Mouse (Mus musculus): ENCODE results near the gene Fstl3. TPM values are rescaled to one million over a fixed set of nuclear protein-coding genes. Genes with fewer than 3 reads are reported as not detected.

Gene Fstl3
- polyA plus RNA-seq, 1 experiment from 2014 or later: 21.7 TPM

DNA sequence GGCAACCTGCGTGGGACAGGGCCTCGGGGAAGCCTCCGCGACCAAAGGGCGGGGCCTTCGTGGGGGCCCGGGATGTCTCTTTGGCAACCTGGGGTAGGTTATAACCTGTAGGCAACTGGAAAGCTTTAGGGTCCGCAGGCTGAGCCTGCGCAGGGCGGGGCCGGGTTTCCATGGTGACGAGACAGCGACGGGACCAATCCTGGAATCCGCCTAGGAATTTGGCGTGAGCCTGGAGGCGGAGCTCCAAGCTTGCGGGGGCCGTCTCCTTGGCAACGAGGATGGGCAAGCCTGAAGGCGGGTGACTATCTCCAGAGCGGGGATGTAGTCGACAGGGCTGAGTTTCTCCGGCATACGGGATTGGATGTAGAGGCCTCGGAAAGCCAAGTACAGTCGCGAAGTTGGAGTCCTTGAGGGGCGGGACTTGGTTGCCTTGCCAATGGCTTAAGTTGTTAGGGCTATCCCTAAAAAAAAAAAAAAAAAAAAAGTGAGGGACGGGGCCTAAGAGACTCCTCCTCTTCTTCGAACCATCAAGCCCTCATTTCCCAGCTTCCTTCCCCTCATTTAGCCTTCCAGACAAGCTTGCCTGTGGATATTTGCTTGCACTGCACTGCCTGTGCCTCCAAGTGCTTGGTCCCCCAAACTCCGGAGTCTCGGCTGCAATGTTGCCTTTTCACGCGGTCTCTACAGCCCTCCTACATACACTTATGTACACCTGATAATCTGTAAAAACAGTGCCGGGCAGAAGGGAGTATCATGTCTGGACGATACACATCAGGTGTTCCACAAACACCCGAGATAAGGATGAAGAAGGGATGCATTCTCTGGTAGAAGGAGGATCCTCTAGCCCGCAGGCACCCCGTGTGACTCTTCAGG is 9.5 kb upstream of the Fstl3 start:
- H3K27me3 ChIP-seq (ENCODE audit: control insufficient read depth, insufficient read depth, low read depth, low read length): no peaks in the 10 kb centered on the region
- peak overlapping the region; percentile 94 for H3K27ac ChIP-seq (ENCODE audit: low read length)
- peaks cover 3% of the 10 kb centered on the region; the same call in 1 of the 2 replicates for H3K9me3 ChIP-seq (ENCODE audit: control insufficient read depth, low read length)
- 8% methylated on average over 40 of the region's 40 CpGs for WGBS
- H3K4me2 ChIP-seq (ENCODE audit: low read depth, low read length): peak overlapping the region; percentile 88
- H3K4me3 ChIP-seq (ENCODE audit: low read length): peak overlapping the region; percentile 90
- ATAC-seq (ENCODE audit: low read depth): peak; percentile 80
- H3K9ac ChIP-seq (ENCODE audit: low read length): peak overlapping the region; percentile 59
- H3K4me1 ChIP-seq (replicated peaks; ENCODE audit: control insufficient read depth, insufficient read depth, low read length): peaks cover 16% of the 10 kb centered on the region
- no peaks in the 10 kb centered on the region for H3K36me3 ChIP-seq (ENCODE audit: control insufficient read depth, insufficient read depth, low read length)

- no peak overlapping the region for H3K4me2 ChIP-seq (ENCODE audit: low read depth, low read length)
Observed at GRCm38 (mm10) chr10:79768400-79768799, 8.7 kb upstream of the Fstl3 start.

DNA sequence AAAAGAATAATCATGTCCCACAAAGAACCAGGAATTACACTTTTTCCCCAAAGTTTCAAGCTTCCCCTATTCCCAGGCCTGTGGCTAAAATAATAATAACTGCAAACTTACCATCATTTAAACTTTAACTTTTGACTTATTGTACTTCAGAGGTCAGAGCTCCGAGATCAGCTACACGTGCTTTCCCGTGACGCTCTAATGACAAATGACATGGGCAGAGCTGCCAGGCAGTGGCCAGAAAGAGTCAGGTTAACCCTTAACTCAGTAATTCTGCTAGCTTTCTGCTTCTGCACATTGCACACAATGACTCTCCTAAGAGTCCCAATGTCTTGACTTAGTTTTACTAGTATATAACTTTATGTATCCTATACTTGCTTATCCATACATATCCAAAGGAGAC is 7.7 kb upstream of the Fstl3 start:
- H3K4me2 ChIP-seq (ENCODE audit: low read depth, low read length): no peak overlapping the region
- H3K27ac ChIP-seq (ENCODE audit: low read length): no peak overlapping the region
- ATAC-seq (ENCODE audit: low read depth): no peak
- no peaks in the 10 kb centered on the region for H3K36me3 ChIP-seq (ENCODE audit: control insufficient read depth, insufficient read depth, low read length)
- 22% methylated on average over 4 of the region's 4 CpGs for WGBS
- H3K27me3 ChIP-seq (ENCODE audit: control insufficient read depth, insufficient read depth, low read depth, low read length): no peaks in the 10 kb centered on the region
- no peak overlapping the region for H3K9ac ChIP-seq (ENCODE audit: low read length)
- H3K4me1 ChIP-seq (replicated peaks; ENCODE audit: control insufficient read depth, insufficient read depth, low read length): peaks cover 16% of the 10 kb centered on the region
- peaks cover 3% of the 10 kb centered on the region; the same call in 1 of the 2 replicates for H3K9me3 ChIP-seq (ENCODE audit: control insufficient read depth, low read length)
- no peak overlapping the region for H3K4me3 ChIP-seq (ENCODE audit: low read length)

More at GRCm38 (mm10) chr10:79768400-79768799, 8.7 kb upstream of the Fstl3 start:
- Histone ChIP-seq H3K27me3 (ENCODE audit: control insufficient read depth, insufficient read depth, low read depth, low read length) (no peaks in the 10 kb centered on the region), H3K4me3 (ENCODE audit: low read length) (no peak overlapping the region), H3K9me3 (ENCODE audit: control insufficient read depth, low read length) (peaks cover 3% of the 10 kb centered on the region; the same call in 1 of the 2 replicates), H3K9ac (ENCODE audit: low read length) (no peak overlapping the region), H3K4me1 (replicated peaks; ENCODE audit: control insufficient read depth, insufficient read depth, low read length) (peaks cover 16% of the 10 kb centered on the region), H3K27ac (ENCODE audit: low read length) (no peak overlapping the region), H3K36me3 (ENCODE audit: control insufficient read depth, insufficient read depth, low read length) (no peaks in the 10 kb centered on the region)
- no peak for ATAC-seq (ENCODE audit: low read depth)
- WGBS: 3% methylated on average over 5 of the region's 5 CpGs

DNA sequence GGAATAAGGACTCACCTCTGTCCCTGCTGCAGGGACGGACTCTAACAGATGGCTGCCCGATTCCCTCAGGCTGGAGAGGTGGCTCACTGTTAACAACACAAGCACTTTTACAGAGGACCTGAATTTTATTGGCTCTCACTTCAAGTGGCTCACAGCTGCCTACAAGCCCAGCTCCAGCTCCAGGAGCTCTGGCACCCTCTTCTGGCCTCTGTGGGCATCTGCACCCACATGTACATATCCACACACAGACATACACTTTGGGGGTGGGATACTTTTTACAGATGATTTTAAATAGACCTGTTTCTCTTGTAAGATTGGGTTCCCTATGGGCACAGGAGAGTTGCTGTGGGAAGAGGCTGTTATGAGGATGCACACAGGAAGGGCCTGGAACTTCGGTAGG is 4.8 kb upstream of the Fstl3 start:
- Histone ChIP-seq H3K9me3 (ENCODE audit: control insufficient read depth, low read length) (peaks cover 6% of the 10 kb centered on the region), H3K27me3 (ENCODE audit: control insufficient read depth, insufficient read depth, low read depth, low read length) (no peaks in the 10 kb centered on the region), H3K4me2 (ENCODE audit: low read depth, low read length) (no peak overlapping the region), H3K36me3 (ENCODE audit: control insufficient read depth, insufficient read depth, low read length) (no peaks in the 10 kb centered on the region; the same call in 1 of the 2 replicates), H3K9ac (ENCODE audit: low read length) (no peak overlapping the region), H3K4me1 (replicated peaks; ENCODE audit: control insufficient read depth, insufficient read depth, low read length) (peaks cover 7% of the 10 kb centered on the region), H3K4me3 (ENCODE audit: low read length) (no peak overlapping the region), H3K27ac (ENCODE audit: low read length) (no peak overlapping the region)
- 94% methylated on average over 3 of the region's 3 CpGs for WGBS
- ATAC-seq (ENCODE audit: low read depth): no peak

DNA sequence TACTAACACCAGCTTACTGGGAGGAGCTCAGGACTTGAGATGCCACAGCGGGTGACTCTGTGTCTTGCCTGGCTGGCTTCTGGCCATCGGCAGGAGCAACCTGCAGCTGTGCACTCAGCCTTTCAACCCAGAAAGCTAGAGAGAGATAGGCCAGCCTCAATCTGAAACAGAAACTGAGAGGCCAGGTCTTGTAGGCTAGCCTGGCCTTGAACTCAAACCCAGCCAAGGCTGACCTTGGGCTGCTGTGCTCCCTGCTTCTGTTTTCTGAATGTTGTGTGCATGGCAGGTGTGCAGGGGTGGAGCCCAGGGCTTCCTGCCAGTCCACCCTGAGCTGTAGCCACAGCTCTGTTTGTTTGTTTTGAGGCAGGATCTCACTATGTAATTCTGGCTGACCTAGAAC is 3.9 kb upstream of the Fstl3 start:
- H3K36me3 ChIP-seq (ENCODE audit: control insufficient read depth, insufficient read depth, low read length): no peaks in the 10 kb centered on the region; the same call in 1 of the 2 replicates

GRCm38 (mm10) chr10:79774486-79775279 is 2.4 kb upstream of the Fstl3 start:
- 62% methylated on average over 5 of the region's 5 CpGs for whole genome bisulfite sequencing
- Histone ChIP-seq H3K27me3 (ENCODE audit: control insufficient read depth, insufficient read depth, low read depth, low read length) (no peaks in the 10 kb centered on the region), H3K9me3 (ENCODE audit: control insufficient read depth, low read length) (peaks cover 6% of the 10 kb centered on the region), H3K9ac (ENCODE audit: low read length) (no peak overlapping the region), H3K36me3 (ENCODE audit: control insufficient read depth, insufficient read depth, low read length) (no peaks in the 10 kb centered on the region; the same call in 1 of the 2 replicates), H3K27ac (ENCODE audit: low read length) (no peak overlapping the region), H3K4me2 (ENCODE audit: low read depth, low read length) (no peak overlapping the region), H3K4me1 (replicated peaks; ENCODE audit: control insufficient read depth, insufficient read depth, low read length) (peaks cover 23% of the 10 kb centered on the region), H3K4me3 (ENCODE audit: low read length) (no peak overlapping the region)
- no peak for ATAC-seq (ENCODE audit: low read depth)

More for the DNA sequence above, 3.9 kb upstream of the Fstl3 start:
- Histone ChIP-seq H3K27ac (ENCODE audit: low read length) (no peak overlapping the region), H3K9me3 (ENCODE audit: control insufficient read depth, low read length) (peaks cover 6% of the 10 kb centered on the region), H3K4me2 (ENCODE audit: low read depth, low read length) (no peak overlapping the region), H3K4me3 (ENCODE audit: low read length) (no peak overlapping the region), H3K9ac (ENCODE audit: low read length) (no peak overlapping the region), H3K4me1 (replicated peaks; ENCODE audit: control insufficient read depth, insufficient read depth, low read length) (peaks cover 9% of the 10 kb centered on the region), H3K27me3 (ENCODE audit: control insufficient read depth, insufficient read depth, low read depth, low read length) (no peaks in the 10 kb centered on the region)
- ATAC-seq (ENCODE audit: low read depth): no peak
- 85% methylated on average over 2 of the region's 2 CpGs for WGBS

- H3K9ac ChIP-seq (ENCODE audit: low read length): peak overlapping the region; percentile 70
- no peaks in the 10 kb centered on the region; the same call in 1 of the 2 replicates for H3K36me3 ChIP-seq (ENCODE audit: control insufficient read depth, insufficient read depth, low read length)
- ATAC-seq (ENCODE audit: low read depth): peak; percentile 39
- H3K4me1 ChIP-seq (replicated peaks; ENCODE audit: control insufficient read depth, insufficient read depth, low read length): peaks cover 33% of the 10 kb centered on the region
- H3K4me2 ChIP-seq (ENCODE audit: low read depth, low read length): peak overlapping the region; percentile 72
- peak overlapping the region; percentile 79 for H3K27ac ChIP-seq (ENCODE audit: low read length)
- WGBS: 5% methylated on average over 15 of the region's 15 CpGs
- peak overlapping the region; percentile 57 for H3K4me3 ChIP-seq (ENCODE audit: low read length)
- H3K9me3 ChIP-seq (ENCODE audit: control insufficient read depth, low read length): peaks cover 3% of the 10 kb centered on the region
- H3K27me3 ChIP-seq (ENCODE audit: control insufficient read depth, insufficient read depth, low read depth, low read length): no peaks in the 10 kb centered on the region; the same call in 1 of the 2 replicates
Observed at GRCm38 (mm10) chr10:79778006-79778405, 934 bp downstream of the Fstl3 start.

DNA sequence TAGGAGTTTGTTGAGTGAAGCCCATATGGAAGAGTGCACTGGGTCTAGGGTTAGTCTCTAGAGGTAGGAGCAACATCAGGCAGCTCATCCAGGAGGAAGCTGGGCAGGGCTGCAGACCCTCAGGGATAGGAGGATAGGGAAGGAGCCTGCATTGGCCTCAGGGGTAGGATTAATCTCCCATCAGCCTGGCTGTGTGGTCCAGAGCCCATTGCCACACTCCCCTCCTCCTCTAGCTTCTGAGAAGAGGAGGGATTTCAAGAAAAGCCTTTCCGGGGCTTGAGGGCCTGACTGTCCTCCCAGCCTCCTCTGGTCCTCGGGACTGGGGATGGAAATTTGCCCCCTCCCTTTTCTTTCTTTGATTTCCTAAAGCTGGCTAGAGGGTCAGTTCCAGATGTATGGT is 2.1 kb downstream of the Fstl3 start:
- Histone ChIP-seq H3K4me2 (ENCODE audit: low read depth, low read length) (no peak overlapping the region), H3K9me3 (ENCODE audit: control insufficient read depth, low read length) (peaks cover 3% of the 10 kb centered on the region)
- ATAC-seq (ENCODE audit: low read depth): no peak

More for the DNA sequence above, 2.1 kb downstream of the Fstl3 start:
- Histone ChIP-seq H3K36me3 (ENCODE audit: control insufficient read depth, insufficient read depth, low read length) (no peaks in the 10 kb centered on the region; the same call in 1 of the 2 replicates), H3K4me3 (ENCODE audit: low read length) (no peak overlapping the region), H3K27ac (ENCODE audit: low read length) (no peak overlapping the region), H3K27me3 (ENCODE audit: control insufficient read depth, insufficient read depth, low read depth, low read length) (no peaks in the 10 kb centered on the region; the same call in 1 of the 2 replicates), H3K9ac (ENCODE audit: low read length) (no peak overlapping the region; the same call in 1 of the 2 replicates), H3K4me1 (replicated peaks; ENCODE audit: control insufficient read depth, insufficient read depth, low read length) (peaks cover 33% of the 10 kb centered on the region)
- WGBS: 23% methylated on average over 2 of the region's 2 CpGs
